Mouse (Mus musculus) cerebellum, postnatal 25 days (tissue): ENCODE measurements around the gene Sars2.
"Not testable (repeated sequence)": the region's sequence is repeated elsewhere in the genome, so short reads cannot be mapped to it uniquely, and the experiment has no call there.

Source experiments
- DNase-seq, 2 experiments: peaks; one replicate each; pipeline ENCODE4 v3.0.0; 2021; ENCODE audit warnings: mixed read lengths in 2 of 2

The Sars2 gene

GRCm38 (mm10) chr7:28741709-28742438 is at the start of gene Sars2, which contains the start of gene Mrps12:
TSS of gene Sars2 (plus strand) at chr7:28741992.
TSS of gene Mrps12 (minus strand) at chr7:28741820.
- peak; percentile 95 to 98 for DNase-seq

GRCm38 (mm10) chr7:28692545-28693320 is 49.1 kb upstream of the Sars2 start, which contains the start of gene Fbxo27:
TSS of gene Fbxo27 (plus strand) at chr7:28692849.
- DNase-seq: peak; percentile 80 to 84

GRCm38 (mm10) chr7:28693321-28693966 is 48.3 kb upstream of the Sars2 start:
- DNase-seq: peak; percentile 91 to 94

- peak in 1 of 2 experiments; percentile 24 for DNase-seq
Observed at GRCm38 (mm10) chr7:28694423-28694822, 47.4 kb upstream of the Sars2 start.

- DNase-seq: no peak
Observed at GRCm38 (mm10) chr7:28694966-28695511, 46.8 kb upstream of the Sars2 start.

- DNase-seq: no peak
Observed at GRCm38 (mm10) chr7:28697277-28697676, 44.5 kb upstream of the Sars2 start.

- DNase-seq: no peak
Observed at GRCm38 (mm10) chr7:28700269-28700668, 41.5 kb upstream of the Sars2 start.

- not testable (repeated sequence) for DNase-seq
Observed at GRCm38 (mm10) chr7:28701306-28701705, 40.5 kb upstream of the Sars2 start.

- no peak for DNase-seq
Observed at GRCm38 (mm10) chr7:28702601-28703143, 39.1 kb upstream of the Sars2 start.

- no peak for DNase-seq
Observed at GRCm38 (mm10) chr7:28709454-28709853, 32.3 kb upstream of the Sars2 start.

- no peak for DNase-seq
Observed at GRCm38 (mm10) chr7:28710962-28711361, 30.8 kb upstream of the Sars2 start.

- no peak for DNase-seq
Observed at GRCm38 (mm10) chr7:28714667-28715066, 27.1 kb upstream of the Sars2 start.

GRCm38 (mm10) chr7:28715598-28715997 is 26.2 kb upstream of the Sars2 start:
- no peak for DNase-seq

- peak; percentile 62 to 69 for DNase-seq
Observed at GRCm38 (mm10) chr7:28716590-28717281, 25.1 kb upstream of the Sars2 start, which contains the start of gene Fbxo17. TSS of gene Fbxo17 (plus strand) at chr7:28716804.

GRCm38 (mm10) chr7:28717726-28718125 is 24.1 kb upstream of the Sars2 start:
- no peak for DNase-seq

GRCm38 (mm10) chr7:28719159-28719558 is 22.6 kb upstream of the Sars2 start:
- DNase-seq: no peak

GRCm38 (mm10) chr7:28719650-28720049 is 22.1 kb upstream of the Sars2 start:
- no peak for DNase-seq

GRCm38 (mm10) chr7:28720753-28721537 is 20.8 kb upstream of the Sars2 start:
- DNase-seq: no peak

- no peak for DNase-seq
Observed at GRCm38 (mm10) chr7:28722079-28722478, 19.7 kb upstream of the Sars2 start.

GRCm38 (mm10) chr7:28724613-28725012 is 17.2 kb upstream of the Sars2 start:
- DNase-seq: no peak

- peak; percentile 83 to 91 for DNase-seq
Observed at GRCm38 (mm10) chr7:28726600-28726999, 15.2 kb upstream of the Sars2 start.
